Mouse (Mus musculus): Measurements from ENCODE around the gene Slc6a20b.

- TF ChIP-seq CTCF (IDR thresholded peaks at IDR 0.05; ENCODE audit: low read depth) (no peak), EP300 (IDR thresholded peaks at IDR 0.05; ENCODE audit: low read depth) (no peak)
These were observed 4.4 kb upstream of the Slc6a20b start for GRCm38 (mm10) chr9:123636771-123637170.
